Mouse (Mus musculus) ES-Bruce4 (cell line): Measurements from ENCODE around the gene Slc38a7.

Source experiments
- CTCF ChIP-seq: IDR thresholded peaks from one replicate; pipeline ENCODE4 v1.8.1; 2011; ENCODE audit warnings: low read depth, low read length
- EP300 ChIP-seq: IDR thresholded peaks from 2 replicates; pipeline ENCODE4 v1.6.1; 2011; ENCODE audit warnings: low read depth, low read length; ENCODE audit not compliant: insufficient read depth
- POLR2A ChIP-seq: IDR thresholded peaks from one replicate; pipeline ENCODE4 v1.8.1; 2011; ENCODE audit warnings: low read length; ENCODE audit not compliant: insufficient read depth

DNA sequence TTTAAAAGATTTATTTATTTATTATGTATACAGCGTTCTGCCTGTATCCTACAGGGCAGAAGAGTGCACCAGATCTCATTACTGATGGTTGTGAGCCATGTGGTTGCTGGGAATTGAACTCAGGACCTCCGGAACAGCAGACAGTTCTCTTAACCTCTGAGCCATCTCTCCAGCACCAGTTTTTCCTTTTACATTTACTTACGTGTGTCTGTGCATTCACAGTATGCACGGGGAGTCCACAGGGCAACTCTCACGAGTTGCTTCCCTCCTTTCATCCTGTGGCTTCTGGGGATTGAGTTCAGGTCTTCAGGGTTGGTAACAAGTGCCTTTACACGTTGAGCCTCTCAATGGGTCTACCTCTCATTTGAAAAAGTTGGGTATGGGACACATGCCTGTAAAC, 835 bp upstream of the Slc38a7 start:
- TF ChIP-seq POLR2A (no peak), CTCF (no peak), EP300 (no peak)
